Mouse (Mus musculus) heart, adult 9 months (tissue): ENCODE measurements around the gene Vcan.
A peak's percentile ranks its signal among the peaks of the same experiment; 100 is the strongest.

ENCODE experiments used
- DNase-seq, 2 experiments: peaks; one replicate each; pipeline ENCODE4 v3.0.0; 2022; ENCODE audit warnings: low spot score in 2 of 2

Gene Vcan

GRCm38 (mm10) chr13:89726492-89726891, 15.8 kb downstream of the Vcan start:
- no peak for DNase-seq

- DNase-seq: no peak
Observed at GRCm38 (mm10) chr13:89720497-89720896, 21.8 kb downstream of the Vcan start.

- DNase-seq: no peak
Observed at GRCm38 (mm10) chr13:89709497-89710201, 32.7 kb downstream of the Vcan start.

GRCm38 (mm10) chr13:89708151-89708927, 34.0 kb downstream of the Vcan start:
- no peak for DNase-seq

- no peak for DNase-seq
Observed at GRCm38 (mm10) chr13:89702395-89702794, 39.9 kb downstream of the Vcan start.

GRCm38 (mm10) chr13:89699998-89700555, 42.2 kb downstream of the Vcan start:
- DNase-seq: no peak

GRCm38 (mm10) chr13:89692597-89692996, 49.7 kb downstream of the Vcan start:
- no peak for DNase-seq

- DNase-seq: no peak
Observed at GRCm38 (mm10) chr13:89683490-89683889, 58.8 kb downstream of the Vcan start.

GRCm38 (mm10) chr13:89682254-89682653, 60.1 kb downstream of the Vcan start:
- no peak for DNase-seq

- no peak for DNase-seq
Observed at GRCm38 (mm10) chr13:89679756-89680155, 62.6 kb downstream of the Vcan start.

- no peak for DNase-seq
Observed at GRCm38 (mm10) chr13:89670505-89670904, 71.8 kb downstream of the Vcan start.

- DNase-seq: no peak
Observed at GRCm38 (mm10) chr13:89668981-89669880, 73.1 kb downstream of the Vcan start.

- DNase-seq: peak in 1 of 2 experiments; percentile 6
Observed at GRCm38 (mm10) chr13:89668069-89668468, 74.2 kb downstream of the Vcan start.

- no peak for DNase-seq
Observed at GRCm38 (mm10) chr13:89661688-89662087, 80.6 kb downstream of the Vcan start.

GRCm38 (mm10) chr13:89657046-89657445, 85.3 kb downstream of the Vcan start:
- no peak for DNase-seq

GRCm38 (mm10) chr13:89653279-89653678, 89.0 kb downstream of the Vcan start:
- DNase-seq: no peak

- DNase-seq: no peak
Observed at GRCm38 (mm10) chr13:89652773-89653172, 89.5 kb downstream of the Vcan start.

- no peak for DNase-seq
Observed at GRCm38 (mm10) chr13:89645589-89645988, 96.7 kb downstream of the Vcan start.

GRCm38 (mm10) chr13:89637012-89637411, 105.3 kb downstream of the Vcan start:
- no peak for DNase-seq

- peak in 1 of 2 experiments; percentile 3 for DNase-seq
Observed at GRCm38 (mm10) chr13:89634137-89634683, 108.1 kb downstream of the Vcan start.

GRCm38 (mm10) chr13:89619064-89619463, 123.2 kb downstream of the Vcan start:
- no peak for DNase-seq
